Mouse (Mus musculus) 3T3-L1 (cell line): ENCODE data around the gene Nrk.
A peak's percentile ranks its signal among the peaks of the same experiment; 100 is the strongest.

Source experiments
- DNase-seq: peaks from one replicate; pipeline ENCODE4 v3.0.0-alpha.2; 2015; ENCODE audit warnings: low read depth, low spot score

The Nrk gene

GRCm38 (mm10) chrX:138914041-138914776, at the start of gene Nrk:
TSS of gene Nrk (plus strand) at chrX:138914430.
- no peak for DNase-seq

GRCm38 (mm10) chrX:138913366-138913765, 864 bp upstream of the Nrk start:
- no peak for DNase-seq

- no peak for DNase-seq
Observed at GRCm38 (mm10) chrX:138914777-138915114, 516 bp downstream of the Nrk start.

GRCm38 (mm10) chrX:138919030-138919429, 4.8 kb downstream of the Nrk start:
- DNase-seq = no peak

DNA sequence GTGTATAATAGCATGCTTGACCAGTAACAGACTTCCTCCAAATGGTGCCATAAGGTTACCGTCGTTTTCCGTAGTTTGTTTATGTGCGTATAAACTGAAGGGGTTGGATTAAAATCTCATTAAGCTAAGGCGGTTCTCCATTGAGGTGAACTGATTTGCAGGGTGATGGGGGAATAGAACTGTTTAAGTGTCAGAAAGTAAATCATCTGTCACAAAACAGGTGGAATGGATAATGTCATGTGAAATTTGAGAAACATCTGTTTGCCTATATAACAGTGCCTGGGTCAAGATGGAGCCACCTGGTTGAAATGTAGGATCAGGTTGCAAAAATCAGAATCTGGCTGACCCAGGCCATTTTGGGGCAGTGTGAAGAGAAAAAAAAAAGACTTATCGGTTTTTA, 29.7 kb downstream of the Nrk start:
- no peak for DNase-seq

GRCm38 (mm10) chrX:138960713-138961112, 46.5 kb downstream of the Nrk start:
- peak; percentile 1 for DNase-seq

GRCm38 (mm10) chrX:138978501-138978900, 64.3 kb downstream of the Nrk start:
- peak; percentile 46 for DNase-seq

DNA sequence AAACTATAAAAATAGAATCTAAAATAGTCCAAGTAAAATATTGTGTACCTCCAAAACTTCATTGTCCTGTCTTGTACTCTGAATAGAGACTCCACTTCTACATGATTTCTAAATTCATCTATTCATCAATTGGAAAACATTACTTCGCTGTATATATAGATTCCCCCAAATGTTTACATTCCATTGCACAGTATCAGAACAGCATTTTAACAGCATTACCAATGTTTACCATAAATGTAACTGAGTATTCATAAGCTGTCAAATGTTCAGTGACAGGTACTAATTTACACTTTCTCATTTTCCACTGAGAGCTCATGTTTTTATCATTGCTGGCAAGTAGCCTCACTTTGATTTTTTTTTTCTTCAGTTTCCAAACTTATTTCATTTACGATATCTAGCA, 65.0 kb downstream of the Nrk start:
- DNase-seq = no peak

DNA sequence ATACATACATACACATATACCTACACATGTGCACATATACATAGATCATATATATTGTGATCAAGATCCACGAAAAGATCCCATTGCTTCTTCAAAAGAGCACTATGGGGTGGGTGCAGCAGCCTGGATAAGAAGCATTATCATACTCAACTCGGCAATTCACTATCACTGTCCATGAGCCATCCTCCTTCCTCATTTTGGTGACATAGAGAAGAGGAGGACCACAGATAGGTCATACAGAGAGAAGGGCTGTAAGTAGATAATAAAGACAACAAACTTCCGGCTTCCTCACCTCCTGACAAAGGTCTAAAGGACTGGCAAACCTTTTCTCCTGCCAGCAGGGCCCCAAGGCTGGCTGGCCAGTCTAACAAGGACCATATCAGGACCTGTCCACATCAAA, 100.3 kb downstream of the Nrk start:
- DNase-seq = no peak

GRCm38 (mm10) chrX:139016540-139016939, 102.3 kb downstream of the Nrk start:
- peak; percentile 14 for DNase-seq

DNA sequence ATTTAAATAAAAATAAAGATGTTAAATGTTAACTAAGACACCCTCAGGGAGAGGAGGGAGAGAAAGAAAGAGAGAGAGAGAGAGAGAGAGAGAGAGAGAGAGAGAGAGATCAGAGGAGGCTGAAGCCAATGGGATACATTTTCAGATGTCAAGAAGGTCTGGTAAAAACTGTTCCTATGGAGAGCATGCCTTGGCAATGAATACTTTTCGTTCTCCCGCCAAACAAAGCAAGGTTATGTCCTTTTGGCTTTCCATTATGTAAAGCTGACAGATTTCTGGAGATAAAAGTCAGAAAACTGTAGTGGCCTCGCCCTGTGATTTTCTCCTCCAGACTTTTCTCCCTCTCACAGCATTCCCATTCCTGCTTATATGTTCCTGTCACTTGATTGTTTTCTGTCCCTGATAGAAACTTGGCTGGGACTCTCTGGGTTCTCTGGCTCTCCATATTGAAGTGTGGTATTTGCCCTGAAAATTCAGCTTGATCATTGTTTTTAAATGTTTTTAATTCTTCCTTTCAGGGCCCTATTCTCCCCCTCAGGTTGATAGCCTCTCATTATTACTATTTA, 112.4 kb downstream of the Nrk start:
- peak; percentile 3 for DNase-seq

GRCm38 (mm10) chrX:139027296-139027695, 113.1 kb downstream of the Nrk start:
- DNase-seq = peak; percentile 20

GRCm38 (mm10) chrX:139027909-139028308, 113.7 kb downstream of the Nrk start:
- no peak for DNase-seq

- no peak for DNase-seq
Observed at GRCm38 (mm10) chrX:139037666-139038065, 123.4 kb downstream of the Nrk start.

GRCm38 (mm10) chrX:139039314-139039713, 125.1 kb downstream of the Nrk start:
- DNase-seq = no peak

DNA sequence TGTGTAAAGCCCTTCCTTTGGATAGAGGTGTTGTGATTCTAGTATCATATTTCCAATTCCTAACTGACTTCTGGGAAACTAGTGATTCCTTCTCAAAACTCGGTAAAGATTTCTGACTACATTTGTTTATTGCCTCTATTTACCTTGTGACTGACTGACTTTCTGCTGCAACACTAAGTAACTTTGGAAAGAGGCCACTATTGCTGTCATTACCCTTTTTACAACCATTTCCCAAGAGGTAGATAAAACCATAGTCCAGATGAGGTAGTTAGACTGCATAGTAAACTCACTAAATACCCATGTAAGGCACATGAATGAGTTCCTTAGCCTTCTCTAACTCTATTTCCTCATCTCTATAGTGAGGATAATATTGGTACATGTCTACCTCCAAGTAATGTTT, 126.9 kb downstream of the Nrk start:
- no peak for DNase-seq

DNA sequence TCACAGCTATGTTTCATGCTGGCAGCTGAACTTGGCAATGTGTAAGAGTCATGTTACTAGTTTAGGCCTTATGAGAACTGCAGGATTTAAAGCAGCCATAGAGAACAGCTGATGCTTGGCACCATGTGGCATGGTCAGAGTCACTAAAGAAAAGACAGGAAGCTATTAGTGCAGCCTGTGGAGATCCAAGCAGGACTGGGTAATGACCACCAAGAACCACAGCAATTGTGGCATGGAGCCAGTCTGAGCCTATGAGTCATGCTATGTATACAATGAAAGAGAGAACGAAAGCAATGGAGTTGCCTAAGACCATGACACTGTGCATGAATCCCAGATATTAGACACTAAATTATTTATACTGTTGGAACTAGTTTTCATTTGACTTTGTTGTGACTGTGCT, 137.7 kb downstream of the Nrk start:
- DNase-seq = peak; percentile 72

DNA sequence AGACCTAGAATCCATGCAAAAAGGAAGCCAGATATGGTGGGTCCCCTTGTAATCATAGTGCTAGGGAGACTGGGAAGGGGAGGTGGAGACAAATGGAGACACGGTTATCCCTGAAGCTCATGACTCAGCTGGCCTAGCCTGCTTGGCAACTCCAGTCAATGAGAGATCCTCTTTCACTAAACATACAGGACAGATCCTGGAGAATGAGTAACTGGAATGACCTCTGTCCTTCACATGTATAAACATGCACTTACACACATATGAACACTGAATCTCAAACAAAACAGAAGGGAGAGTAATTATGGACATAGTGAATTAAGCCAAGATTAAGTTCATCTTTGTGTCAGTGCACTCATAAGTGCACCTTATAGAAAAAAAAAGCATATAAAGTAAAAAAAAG, 138.9 kb downstream of the Nrk start:
- DNase-seq = no peak
